Mouse (Mus musculus): Measurements from ENCODE around the gene Cped1. TPM values are rescaled to one million over a fixed set of nuclear protein-coding genes. Genes with fewer than 3 reads are reported as not detected.

Cped1 gene
- total and polyA plus RNA-seq, 3 experiments: not detected

DNA sequence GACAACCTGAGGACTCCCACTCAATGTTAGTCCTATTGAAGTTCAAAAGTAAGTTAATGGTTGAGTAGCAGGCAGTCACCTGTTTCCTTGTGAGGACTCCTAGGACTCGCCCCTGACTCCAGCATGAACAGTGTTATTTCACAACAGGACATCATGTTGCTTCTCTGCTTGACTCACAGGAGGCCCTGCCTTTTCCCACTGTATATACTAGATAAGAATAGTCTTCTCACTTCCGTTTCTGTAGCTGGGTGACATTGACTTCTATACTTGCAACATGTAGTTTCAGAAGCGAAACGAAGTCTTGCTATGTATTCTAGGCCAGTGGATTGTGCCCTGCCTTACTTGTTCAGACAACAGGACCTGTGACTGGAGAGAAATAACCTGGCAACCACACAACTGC lies 236.4 kb downstream of the Cped1 start:
- Histone ChIP-seq H3K4me3 (ENCODE audit: control insufficient read depth in 1 of 2, insufficient read depth in 1 of 2, low read depth in 2 of 2, low read length in 2 of 2) (no peak overlapping the region), H3K27ac (ENCODE audit: control insufficient read depth, low read depth, low read length) (no peak overlapping the region), H3K79me2 (ENCODE audit: control insufficient read depth, insufficient read depth, low read length, poor library complexity) (no peaks in the 10 kb centered on the region), H3K9ac (ENCODE audit: control insufficient read depth, low read depth, low read length, poor library complexity, severe bottlenecking) (no peak overlapping the region), H3K9me3 (replicated peaks; ENCODE audit: insufficient read depth, low read length) (no peaks in the 10 kb centered on the region), H3K4me1 (ENCODE audit: control insufficient read depth in 1 of 2, insufficient read depth in 2 of 2, low read length in 2 of 2) (no peaks in the 10 kb centered on the region), H3K36me3 (ENCODE audit: control insufficient read depth in 1 of 2, insufficient read depth in 2 of 2, low read length in 2 of 2) (no peaks in the 10 kb centered on the region; a peak in 1 of 4 replicates), H3K27me3 (ENCODE audit: control insufficient read depth in 1 of 2, insufficient read depth in 2 of 2, low read length in 2 of 2) (peaks cover 0 to 3% of the 10 kb centered on the region in 2 experiments; a peak in 2 of 4 replicates)
- TF ChIP-seq POLR2A (IDR thresholded peaks at IDR 0.05; ENCODE audit: control insufficient read depth in 1 of 2, insufficient read depth in 1 of 2, low read depth in 1 of 2, low read length in 2 of 2, poor library complexity in 1 of 2): no peak
- TF ChIP-seq CTCF (IDR thresholded peaks at IDR 0.05 in 2 of 3, conservative IDR thresholded peaks at IDR 0.05 in 1 of 3; ENCODE audit: control insufficient read depth in 1 of 3, insufficient read depth in 1 of 3, low read depth in 2 of 3, low read length in 3 of 3, poor library complexity in 1 of 3, severe bottlenecking in 1 of 3): no peak
- TF ChIP-seq TAL1 (IDR thresholded peaks at IDR 0.05; ENCODE audit: low read length): no peak
- TF ChIP-seq UBTF (IDR thresholded peaks at IDR 0.05; ENCODE audit: borderline replicate concordance, insufficient read depth, low read depth, low read length): no peak
- no peak for TF ChIP-seq MEF2A (IDR thresholded peaks at IDR 0.05; ENCODE audit: extremely low read depth, insufficient replicate concordance, low read depth, low read length, poor library complexity, severe bottlenecking)
- TF ChIP-seq CHD1 (IDR thresholded peaks at IDR 0.05; ENCODE audit: low read depth, low read length): no peak
- no peak for TF ChIP-seq HCFC1 (IDR thresholded peaks at IDR 0.05; ENCODE audit: low read depth, low read length)
- TF ChIP-seq USF2 (IDR thresholded peaks at IDR 0.05; ENCODE audit: borderline replicate concordance in 1 of 2, insufficient read depth in 1 of 2, low read depth in 1 of 2, low read length in 2 of 2): no peak
- no peak for TF ChIP-seq RAD21 (IDR thresholded peaks at IDR 0.05; ENCODE audit: low read depth, low read length)
- TF ChIP-seq USF1 (IDR thresholded peaks at IDR 0.05; ENCODE audit: low read depth, low read length): no peak
- peak; percentile 34 for DNase-seq (ENCODE audit: low read depth, low spot score)

DNA sequence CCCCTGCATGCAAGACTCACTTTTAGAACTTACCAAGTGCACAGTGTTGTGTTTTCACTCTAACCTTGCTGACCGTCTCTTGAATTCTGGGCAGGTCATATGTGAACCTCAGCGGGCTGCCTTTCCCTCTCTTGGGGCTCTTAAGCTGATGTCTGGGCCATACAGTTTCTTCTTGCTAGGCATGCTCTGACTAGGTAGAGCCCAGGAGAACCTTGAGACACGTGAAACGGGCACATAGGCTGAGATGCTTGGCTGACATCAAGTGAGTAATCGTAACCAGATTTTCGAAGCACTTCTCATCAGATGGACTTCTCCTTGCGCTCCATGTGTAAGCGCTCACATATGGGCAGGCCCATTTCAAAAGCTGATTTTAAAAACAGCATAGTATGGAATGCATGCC lies 237.2 kb downstream of the Cped1 start:
- no peak overlapping the region for H3K27ac ChIP-seq (ENCODE audit: control insufficient read depth, low read depth, low read length)
- H3K4me1 ChIP-seq (ENCODE audit: control insufficient read depth in 1 of 2, insufficient read depth in 2 of 2, low read length in 2 of 2): no peaks in the 10 kb centered on the region
- TF ChIP-seq CHD1 (IDR thresholded peaks at IDR 0.05; ENCODE audit: low read depth, low read length) (no peak), POLR2AphosphoS5 (IDR thresholded peaks at IDR 0.05; ENCODE audit: borderline replicate concordance, low read depth, low read length) (no peak), MAFK (IDR thresholded peaks at IDR 0.05; ENCODE audit: borderline replicate concordance, low read depth, low read length) (no peak), RAD21 (IDR thresholded peaks at IDR 0.05; ENCODE audit: low read depth, low read length) (no peak), JUND (IDR thresholded peaks at IDR 0.05; ENCODE audit: low read depth, low read length) (no peak), MYB (IDR thresholded peaks at IDR 0.05; ENCODE audit: low read depth, low read length) (no peak), ETS1 (IDR thresholded peaks at IDR 0.05; ENCODE audit: low read depth, low read length) (no peak), NRF1 (IDR thresholded peaks at IDR 0.05; ENCODE audit: insufficient read depth, low read depth, low read length, poor library complexity, severe bottlenecking) (no peak), TAL1 (IDR thresholded peaks at IDR 0.05; ENCODE audit: low read length) (no peak), CHD2 (IDR thresholded peaks at IDR 0.05; ENCODE audit: low read length) (no peak)
- H3K27me3 ChIP-seq (ENCODE audit: control insufficient read depth in 1 of 2, insufficient read depth in 2 of 2, low read length in 2 of 2): peaks cover 0 to 3% of the 10 kb centered on the region in 2 experiments; a peak in 2 of 4 replicates
- no peaks in the 10 kb centered on the region for H3K79me2 ChIP-seq (ENCODE audit: control insufficient read depth, insufficient read depth, low read length, poor library complexity)
- no peaks in the 10 kb centered on the region; a peak in 1 of 4 replicates for H3K36me3 ChIP-seq (ENCODE audit: control insufficient read depth in 1 of 2, insufficient read depth in 2 of 2, low read length in 2 of 2)
- H3K9ac ChIP-seq (ENCODE audit: control insufficient read depth, low read depth, low read length, poor library complexity, severe bottlenecking): no peak overlapping the region
- no peak for DNase-seq (ENCODE audit: low read depth, low spot score)
- H3K4me3 ChIP-seq (ENCODE audit: control insufficient read depth in 1 of 2, insufficient read depth in 1 of 2, low read depth in 2 of 2, low read length in 2 of 2): no peak overlapping the region
- H3K9me3 ChIP-seq (replicated peaks; ENCODE audit: insufficient read depth, low read length): no peaks in the 10 kb centered on the region
